8 mouse cellular contexts compared by ENCODE assay signal in genomic region chr1:186833441-186833895, GRCm38 (mm10).
DNase-seq lines count a peak whose midpoint lies in the region; ATAC-seq and TF ChIP-seq lines count a peak whose summit lies in the region.

No protein-coding gene starts in this region.

- no peaks in the 10 kb centered on the region for H3K4me1 ChIP-seq in cerebellum, adult 2 months (ENCODE audit: control insufficient read depth, insufficient read depth, low read length)
- H3K4me1 ChIP-seq in hindbrain, postnatal 0 days (ENCODE audit: insufficient read depth, low read length): no peaks in the 10 kb centered on the region
- H3K4me1 ChIP-seq in neural tube, embryonic 13.5 days (replicated peaks): peaks cover 19% of the 10 kb centered on the region

- WGBS in cerebellum, adult 2 months: 8% methylated on average over 17 of the region's 17 CpGs
- WGBS in hindbrain, postnatal 0 days: 5% methylated on average over 17 of the region's 17 CpGs
- under 1% methylated on average over 17 of the region's 17 CpGs for WGBS in neural tube, embryonic 13.5 days

- no peaks in the 10 kb centered on the region for H3K36me3 ChIP-seq in hindbrain, postnatal 0 days (ENCODE audit: insufficient read depth, low read length)
- no peaks in the 10 kb centered on the region for H3K36me3 ChIP-seq in neural tube, embryonic 13.5 days

- H3K27ac ChIP-seq in cerebellum, adult 2 months (ENCODE audit: insufficient read depth, low read length): no peak overlapping the region
- H3K27ac ChIP-seq in hindbrain, postnatal 0 days: peak overlapping the region; percentile 32; the same call in 1 of the 2 replicates
- H3K27ac ChIP-seq in neural tube, embryonic 13.5 days (replicated peaks): no peak overlapping the region

- peak overlapping the region; percentile 31 for H3K4me3 ChIP-seq in cerebellum, adult 2 months (replicated peaks; ENCODE audit: insufficient read depth, low read depth, low read length)
- H3K4me3 ChIP-seq in hindbrain, postnatal 0 days (ENCODE audit: low read length): peak overlapping the region; percentile 31
- H3K4me3 ChIP-seq in neural tube, embryonic 13.5 days: peak overlapping the region; percentile 40

- no peak for TF ChIP-seq CTCF in cerebellum, adult 2 months (IDR thresholded peaks at IDR 0.05; ENCODE audit: borderline replicate concordance, insufficient read depth, low read depth, low read length)
- TF ChIP-seq CTCF in hindbrain, postnatal 0 days (IDR thresholded peaks at IDR 0.05; ENCODE audit: low read depth): no peak

- TF ChIP-seq POLR2A in cerebellum, adult 2 months (IDR thresholded peaks at IDR 0.05; ENCODE audit: borderline replicate concordance, insufficient read depth, low read length): no peak

- ATAC-seq in cerebellum, adult (ENCODE audit: insufficient number of reproducible peaks, low FRiP score, low TSS enrichment): no peak
- 0 out of 2 replicates have a peak, but pooled peaks have one; percentile 38 for ATAC-seq in hindbrain, postnatal 0 days
- peak; percentile 52; the same call in 1 of the 2 replicates for ATAC-seq in neural tube, embryonic 13.5 days (ENCODE audit: low read depth)

- DNase-seq in cerebellum, adult 2 months: no peak
- peak; percentile 4 for DNase-seq in right cerebral cortex, postnatal 25 days
- no peak for DNase-seq in right cerebral cortex, adult 18-20 months
- peak; percentile 12 for DNase-seq in hindbrain, postnatal 0 days (ENCODE audit: low spot score)
- no peak for DNase-seq in T-cell, adult 2 months (ENCODE audit: low spot score)
- DNase-seq in adipocyte (ENCODE audit: low spot score): no peak

- no peak overlapping the region for H3K9ac ChIP-seq in hindbrain, postnatal 0 days (replicated peaks; ENCODE audit: low read length)
- peak overlapping the region; percentile 68 for H3K9ac ChIP-seq in neural tube, embryonic 13.5 days

- peak overlapping the region; percentile 78 for H3K4me2 ChIP-seq in hindbrain, postnatal 0 days (ENCODE audit: low read depth, low read length)
- H3K4me2 ChIP-seq in neural tube, embryonic 13.5 days: peak overlapping the region; percentile 89

- peaks cover 3% of the 10 kb centered on the region; the same call in 1 of the 2 replicates for H3K27me3 ChIP-seq in cerebellum, adult 2 months (ENCODE audit: control insufficient read depth, insufficient read depth, low read length)
- H3K27me3 ChIP-seq in hindbrain, postnatal 0 days (ENCODE audit: insufficient read depth, low read length): no peaks in the 10 kb centered on the region
- H3K27me3 ChIP-seq in neural tube, embryonic 13.5 days: peaks cover 17% of the 10 kb centered on the region; the same call in 1 of the 2 replicates

- H3K9me3 ChIP-seq in hindbrain, postnatal 0 days (ENCODE audit: low read length): no peaks in the 10 kb centered on the region
- H3K9me3 ChIP-seq in neural tube, embryonic 13.5 days: no peaks in the 10 kb centered on the region

Comparison
In these comparisons a context has a peak if more than half of its experiments do, and no peak if none do; other contexts are left out.
1. DNase-seq: peak in right cerebral cortex, postnatal 25 days (single experiment) and hindbrain, postnatal 0 days (single experiment); none in cerebellum, adult 2 months (0 of 2), right cerebral cortex, adult 18-20 months (single experiment), T-cell, adult 2 months (single experiment) and adipocyte (single experiment).
2. Peak in every context shown above with its lines, with median percentiles within 50 percentile points of each other: H3K4me3 ChIP-seq.